Mouse (Mus musculus) liver, adult 2 months (tissue): ENCODE measurements around the gene Gm9857. TPM values are rescaled to one million over a fixed set of nuclear protein-coding genes. Genes with fewer than 3 reads are reported as not detected.

ENCODE experiments used
- DNase-seq: peaks from one replicate; pipeline ENCODE4 v3.0.0-alpha.2; 2011; ENCODE audit warnings: low read depth, low spot score; ENCODE audit errors: extremely low read depth
- H3K27ac ChIP-seq: fragments of 200-500 bp; replicated peaks from 2 replicates; pipeline ENCODE4 v1.5.1; 2012; ENCODE audit warnings: low read depth, mild to moderate bottlenecking, control low read depth, inconsistent platforms, low read length; ENCODE audit not compliant: insufficient read depth
- H3K27me3 ChIP-seq: fragments of 200-500 bp; 2 replicates; pipeline ENCODE4 v1.6.1; 2012; ENCODE audit warnings: mild to moderate bottlenecking, moderate library complexity, low read length, inconsistent platforms; ENCODE audit not compliant: control insufficient read depth, insufficient read depth
- H3K36me3 ChIP-seq: fragments of 200-500 bp; 2 replicates; pipeline ENCODE4 v1.6.1; 2012; ENCODE audit warnings: low read length, inconsistent platforms; ENCODE audit not compliant: control insufficient read depth, insufficient read depth
- H3K4me1 ChIP-seq: fragments of 200-500 bp; 2 replicates; pipeline ENCODE4 v1.6.1; 2011; ENCODE audit warnings: low read length; ENCODE audit not compliant: control insufficient read depth, insufficient read depth
- H3K4me3 ChIP-seq: fragments of 200-500 bp; 2 replicates; pipeline ENCODE4 v1.5.1; 2011; ENCODE audit warnings: low read depth, mild to moderate bottlenecking, control low read depth, low read length, moderate library complexity; ENCODE audit not compliant: insufficient read depth
- H3K79me2 ChIP-seq: fragments of 200-500 bp; 2 replicates; pipeline ENCODE4 v1.6.1; 2012; ENCODE audit warnings: inconsistent platforms, mild to moderate bottlenecking, low read length, moderate library complexity; ENCODE audit not compliant: control insufficient read depth, insufficient read depth
- H3K9ac ChIP-seq: fragments of 200-500 bp; 2 replicates; pipeline ENCODE4 v1.6.1; 2012; ENCODE audit warnings: low read depth, mild to moderate bottlenecking, control low read depth, inconsistent platforms, low read length
- CTCF ChIP-seq: fragments of 200-500 bp; IDR thresholded peaks from 2 replicates; pipeline ENCODE4 v1.5.1; 2011; ENCODE audit warnings: low read depth, low read length, control low read depth
- POLR2A ChIP-seq: fragments of 200-500 bp; IDR thresholded peaks from 2 replicates; pipeline ENCODE4 v1.6.1; 2011; ENCODE audit warnings: low read length, control low read depth; ENCODE audit not compliant: insufficient read depth; ENCODE audit errors: extremely low read depth
- WGBS: fragments of 180-500 bp; shearing (Covaris S2); methylation state at CpG from one replicate; pipeline ENCODE4 v1.1.7; 2018; 5-methylcytosine and 5-hydroxymethylcytosine counted together
- polyA plus RNA-seq: library from polyadenylated mRNA; depleted of rRNA; stranded (reverse); fragments of >200 nt; gene quantifications from 2 replicates; pipeline ENCODE4 v1.2.3, GENCODE M21; 2012
- total RNA-seq: library from RNA; depleted of rRNA; stranded (reverse); fragments of >200 nt; gene quantifications from 2 replicates; pipeline ENCODE4 v1.2.3, GENCODE M21; 2014

Gm9857 gene
- total and polyA plus RNA-seq, 2 experiments: not detected

DNA sequence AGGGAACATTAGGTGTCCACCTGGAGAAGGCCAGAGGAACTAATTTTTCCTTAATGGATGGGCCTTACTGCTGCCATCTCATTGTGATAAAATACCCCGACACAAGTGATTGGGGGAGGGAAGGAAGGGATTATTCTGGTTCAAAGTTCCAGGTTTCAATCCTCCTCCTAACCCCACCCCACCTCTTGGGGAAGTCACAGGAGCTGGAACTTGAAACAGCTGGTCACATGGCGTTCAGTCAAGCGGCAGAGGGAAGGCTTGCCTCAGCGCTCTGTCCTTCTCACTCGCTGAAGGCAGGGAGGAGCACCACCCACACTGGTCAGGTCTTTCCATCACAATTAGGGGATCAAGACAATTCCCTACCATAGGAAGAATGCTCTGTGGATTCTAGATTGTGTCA is 1.6 kb downstream of the Gm9857 start:
- 92% methylated on average over 5 of the region's 5 CpGs for WGBS
- Histone ChIP-seq H3K4me3 (no peak overlapping the region), H3K36me3 (no peaks in the 10 kb centered on the region), H3K27me3 (peaks cover 5% of the 10 kb centered on the region), H3K27ac (no peak overlapping the region), H3K9ac (no peak overlapping the region), H3K79me2 (no peaks in the 10 kb centered on the region), H3K4me1 (no peaks in the 10 kb centered on the region)
- TF ChIP-seq CTCF (no peak), POLR2A (no peak)
- no peak for DNase-seq

DNA sequence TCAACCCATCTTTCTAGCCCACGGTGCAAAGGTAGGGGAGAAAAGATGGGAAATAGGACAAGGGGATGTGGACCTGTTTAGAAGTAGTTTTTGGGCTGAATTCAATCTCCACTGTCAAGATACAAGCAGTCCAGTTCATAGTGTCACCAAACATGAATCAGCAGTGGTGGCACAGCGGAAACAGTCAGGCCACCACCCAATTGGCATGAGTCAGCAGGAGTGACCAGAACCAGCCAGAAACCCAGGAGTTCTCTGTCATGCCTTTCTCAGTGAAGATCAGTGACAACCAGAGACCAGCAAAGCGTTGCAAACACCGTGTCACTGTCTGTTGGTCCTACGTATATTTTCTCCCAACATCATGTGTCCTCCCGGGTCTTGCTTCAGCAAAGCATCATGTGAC is 6.7 kb downstream of the Gm9857 start:
- no peaks in the 10 kb centered on the region for H3K27me3 ChIP-seq
- no peak overlapping the region for H3K27ac ChIP-seq
- no peak overlapping the region for H3K4me3 ChIP-seq
- H3K79me2 ChIP-seq: no peaks in the 10 kb centered on the region
- H3K36me3 ChIP-seq: no peaks in the 10 kb centered on the region
- WGBS: 94% methylated on average over 6 of the region's 6 CpGs
- H3K4me1 ChIP-seq: no peaks in the 10 kb centered on the region
- TF ChIP-seq CTCF (no peak), POLR2A (no peak)
- no peak for DNase-seq
- no peak overlapping the region for H3K9ac ChIP-seq

DNA sequence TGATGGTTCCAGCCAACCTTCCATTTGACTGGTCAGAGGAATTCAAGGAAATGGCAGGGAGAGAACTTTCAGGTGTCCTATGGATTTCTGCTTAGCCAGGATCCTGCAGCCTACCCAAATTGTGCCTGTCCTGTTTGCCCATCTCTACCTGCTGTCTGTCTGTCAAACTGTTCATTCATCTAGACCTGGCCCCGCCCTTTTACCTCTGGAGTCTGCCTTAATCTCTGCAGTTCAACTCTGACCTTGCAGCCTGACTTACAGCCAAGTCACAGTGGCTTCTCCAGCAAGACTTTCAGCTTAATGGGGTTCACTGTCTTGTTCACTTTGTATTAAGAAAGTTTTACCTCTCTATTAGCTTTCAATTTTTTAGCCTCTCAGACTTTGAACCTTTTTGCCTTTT is 13.9 kb downstream of the Gm9857 start:
- Histone ChIP-seq H3K4me1 (no peaks in the 10 kb centered on the region), H3K79me2 (no peaks in the 10 kb centered on the region), H3K9ac (no peak overlapping the region), H3K27ac (no peak overlapping the region), H3K4me3 (no peak overlapping the region), H3K27me3 (no peaks in the 10 kb centered on the region), H3K36me3 (no peaks in the 10 kb centered on the region)
- DNase-seq: no peak
- TF ChIP-seq POLR2A (no peak), CTCF (no peak)
- WGBS: 88% methylated on average over 1 of the region's 1 CpGs

DNA sequence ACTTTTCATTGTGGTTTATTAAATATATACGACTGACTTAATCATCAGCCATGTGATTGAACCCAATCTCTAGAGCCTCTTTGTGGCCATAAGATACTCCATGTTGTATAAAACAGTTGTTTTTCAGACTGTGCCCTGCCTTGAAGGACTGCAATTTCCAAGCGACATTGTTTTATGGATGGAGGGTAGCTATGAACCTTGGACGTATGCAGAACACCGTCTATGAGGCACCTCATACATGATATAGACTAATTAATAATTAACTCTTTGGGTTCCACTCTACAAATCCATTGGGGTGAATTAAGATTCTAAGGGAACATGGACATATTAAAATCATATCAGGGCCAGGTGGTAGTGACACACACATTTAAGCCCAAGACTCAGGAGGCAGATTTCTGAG is 14.6 kb downstream of the Gm9857 start:
- Histone ChIP-seq H3K79me2 (no peaks in the 10 kb centered on the region), H3K36me3 (no peaks in the 10 kb centered on the region), H3K27me3 (no peaks in the 10 kb centered on the region), H3K9ac (no peak overlapping the region), H3K27ac (no peak overlapping the region), H3K4me1 (no peaks in the 10 kb centered on the region), H3K4me3 (no peak overlapping the region)
- WGBS: 81% methylated on average over 4 of the region's 4 CpGs
- DNase-seq: no peak
- TF ChIP-seq CTCF: no peak
- no peak for TF ChIP-seq POLR2A

DNA sequence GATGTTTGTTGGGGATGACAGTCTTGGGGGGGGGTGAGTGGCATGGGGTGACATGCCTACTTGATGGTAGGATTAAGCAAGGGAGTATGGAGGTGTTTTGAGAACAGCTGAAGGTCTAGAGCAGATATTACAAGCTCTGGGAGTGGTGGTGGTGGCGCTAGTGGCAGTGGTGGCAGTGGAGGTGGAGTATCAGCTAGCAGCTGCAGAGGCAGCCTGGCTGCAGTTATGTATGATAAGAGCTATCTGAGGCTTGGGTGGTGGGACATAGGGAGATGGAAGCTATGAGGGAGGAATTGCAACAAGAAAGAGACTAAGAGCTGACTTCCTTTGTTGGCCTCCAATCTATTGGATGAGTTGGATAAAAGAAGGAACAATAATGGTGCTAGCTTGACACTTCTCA is 18.4 kb downstream of the Gm9857 start:
- Histone ChIP-seq H3K4me3 (no peak overlapping the region), H3K27ac (no peak overlapping the region), H3K4me1 (no peaks in the 10 kb centered on the region), H3K27me3 (no peaks in the 10 kb centered on the region), H3K9ac (no peak overlapping the region), H3K36me3 (no peaks in the 10 kb centered on the region), H3K79me2 (no peaks in the 10 kb centered on the region)
- TF ChIP-seq POLR2A: no peak
- TF ChIP-seq CTCF: no peak
- no peak for DNase-seq
- WGBS: 94% methylated on average over 1 of the region's 1 CpGs

DNA sequence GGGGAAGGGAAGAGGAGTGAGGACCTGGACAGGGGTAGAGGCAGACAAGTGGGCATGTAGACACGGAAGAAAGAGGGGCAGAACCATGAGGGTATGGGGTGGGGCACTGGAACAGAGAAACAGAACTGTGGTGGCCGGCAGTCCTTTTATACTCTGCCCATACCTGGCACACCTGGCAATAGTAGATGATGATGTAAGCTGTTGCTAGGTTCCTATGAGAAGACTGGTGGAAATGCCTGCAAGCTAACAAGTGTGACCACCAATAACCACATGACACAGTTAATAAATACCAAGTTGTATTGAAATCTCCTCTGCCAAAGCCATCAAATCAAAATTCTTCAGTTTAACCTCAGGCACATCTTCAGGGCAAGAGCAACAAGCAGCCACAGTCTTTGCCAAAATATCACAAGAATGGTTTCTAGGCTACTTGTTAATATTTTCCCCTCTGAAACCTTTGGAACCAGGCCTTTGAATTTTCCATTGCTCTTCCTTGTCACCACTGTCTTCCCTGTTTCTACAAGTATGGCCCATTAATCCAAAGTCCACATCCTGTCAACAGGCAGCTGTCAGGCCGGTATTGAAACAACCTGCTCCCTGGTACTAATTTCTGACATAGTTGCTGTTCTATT is 19.7 kb downstream of the Gm9857 start:
- no peak overlapping the region for H3K27ac ChIP-seq
- no peaks in the 10 kb centered on the region for H3K27me3 ChIP-seq
- no peak overlapping the region for H3K4me3 ChIP-seq
- H3K4me1 ChIP-seq: no peaks in the 10 kb centered on the region
- H3K79me2 ChIP-seq: no peaks in the 10 kb centered on the region
- WGBS: 86% methylated on average over 3 of the region's 3 CpGs
- no peak for DNase-seq
- H3K36me3 ChIP-seq: no peaks in the 10 kb centered on the region
- H3K9ac ChIP-seq: no peak overlapping the region
- TF ChIP-seq CTCF: no peak
- no peak for TF ChIP-seq POLR2A
